Mouse (Mus musculus) hindbrain, embryonic 16.5 days (tissue): ENCODE data around the gene Capn1. TPM values are rescaled to one million over a fixed set of nuclear protein-coding genes. Genes with fewer than 3 reads are reported as not detected.

Source experiments
- ATAC-seq: fragments of 200-750 bp; cut with Nextera tagmentation; 2 replicates; pipeline ENCODE4 v1.8.0; 2017; ENCODE audit warnings: moderate TSS enrichment, moderate library complexity
- H3K27ac ChIP-seq: fragments of 300-500 bp; sonication (generic); 2 replicates; pipeline ENCODE4 v1.5.1; 2014; ENCODE audit warnings: low read depth, mild to moderate bottlenecking, control low read depth, low read length, moderate library complexity
- H3K27me3 ChIP-seq: fragments of 300-500 bp; sonication (generic); replicated peaks from 2 replicates; pipeline ENCODE4 v1.6.1; 2014; ENCODE audit warnings: low read length; ENCODE audit not compliant: control insufficient read depth, insufficient read depth
- H3K36me3 ChIP-seq: fragments of 300-500 bp; sonication (generic); 2 replicates; pipeline ENCODE4 v1.6.1; 2014; ENCODE audit warnings: mild to moderate bottlenecking, low read length, moderate library complexity, mixed read lengths; ENCODE audit not compliant: control insufficient read depth, insufficient read depth
- H3K4me1 ChIP-seq: fragments of 300-500 bp; sonication (generic); 2 replicates; pipeline ENCODE4 v1.6.1; 2014; ENCODE audit warnings: low read depth, low read length; ENCODE audit not compliant: control insufficient read depth, insufficient read depth
- H3K4me2 ChIP-seq: fragments of 300-500 bp; sonication (generic); 2 replicates; pipeline ENCODE4 v1.6.1; 2014; ENCODE audit warnings: mild to moderate bottlenecking, low read length, control low read depth, moderate library complexity
- H3K4me3 ChIP-seq: fragments of 300-500 bp; sonication (generic); 2 replicates; pipeline ENCODE4 v1.5.1; 2014; ENCODE audit warnings: mild to moderate bottlenecking, low read length, control low read depth, moderate library complexity
- H3K9ac ChIP-seq: fragments of 300-500 bp; sonication (generic); 2 replicates; pipeline ENCODE4 v1.6.1; 2014; ENCODE audit warnings: low read depth, mild to moderate bottlenecking, control low read depth, low read length, moderate library complexity
- H3K9me3 ChIP-seq: fragments of 300-500 bp; sonication (generic); 2 replicates; pipeline ENCODE4 v1.6.1; 2014; ENCODE audit warnings: mild to moderate bottlenecking, low read length, moderate library complexity; ENCODE audit not compliant: control insufficient read depth
- WGBS: fragments of 180-500 bp; shearing (Covaris S2); extraction: QIAGEN DNeasy Blood & Tissue Kit; methylation state at CpG from one replicate; pipeline ENCODE4 v1.1.7; 2014; 5-methylcytosine and 5-hydroxymethylcytosine counted together
- polyA plus RNA-seq: library from polyadenylated mRNA; unstranded; fragments of >200 nt; fragmentation: Nextera tagmentation; extraction: Ambion mirVana; gene quantifications from 2 replicates; pipeline ENCODE4 v1.2.1, GENCODE M21; 2015

Capn1 gene
- polyA plus RNA-seq, 1 experiment from 2014 or later, result 5.2 TPM

GRCm38 (mm10) chr19:6023930-6024329 is 8.2 kb upstream of the Capn1 start:
- H3K36me3 ChIP-seq, result no peaks in the 10 kb centered on the region
- WGBS, result 85% methylated on average over 7 of the region's 7 CpGs
- H3K9me3 ChIP-seq, result no peaks in the 10 kb centered on the region

GRCm38 (mm10) chr19:6023059-6023458 is 7.4 kb upstream of the Capn1 start:
- ATAC-seq, result no peak
- H3K27ac ChIP-seq, result no peak overlapping the region
- no peak overlapping the region for H3K4me2 ChIP-seq
- H3K4me1 ChIP-seq, result no peaks in the 10 kb centered on the region
- H3K9me3 ChIP-seq, result no peaks in the 10 kb centered on the region
- no peaks in the 10 kb centered on the region for H3K36me3 ChIP-seq
- 68% methylated on average over 8 of the region's 8 CpGs for WGBS
- H3K4me3 ChIP-seq, result no peak overlapping the region
- no peaks in the 10 kb centered on the region for H3K27me3 ChIP-seq
- H3K9ac ChIP-seq, result no peak overlapping the region; the same call in 1 of the 2 replicates

More at GRCm38 (mm10) chr19:6023930-6024329, 8.2 kb upstream of the Capn1 start:
- H3K27me3 ChIP-seq, result no peaks in the 10 kb centered on the region
- no peaks in the 10 kb centered on the region for H3K4me1 ChIP-seq
- no peak overlapping the region for H3K27ac ChIP-seq
- H3K4me3 ChIP-seq, result no peak overlapping the region
- no peak for ATAC-seq
- no peak overlapping the region for H3K9ac ChIP-seq
- H3K4me2 ChIP-seq, result no peak overlapping the region

GRCm38 (mm10) chr19:6020276-6020675 is 4.6 kb upstream of the Capn1 start:
- 56% methylated on average over 3 of the region's 3 CpGs for WGBS
- Histone ChIP-seq H3K4me3 (no peak overlapping the region), H3K9me3 (no peaks in the 10 kb centered on the region), H3K9ac (no peak overlapping the region), H3K4me2 (no peak overlapping the region), H3K4me1 (peaks cover 8% of the 10 kb centered on the region), H3K27me3 (0 out of 2 replicates have a peak, but pooled peaks cover 3% of the 10 kb centered on the region), H3K27ac (no peak overlapping the region), H3K36me3 (no peaks in the 10 kb centered on the region)
- ATAC-seq, result no peak

DNA sequence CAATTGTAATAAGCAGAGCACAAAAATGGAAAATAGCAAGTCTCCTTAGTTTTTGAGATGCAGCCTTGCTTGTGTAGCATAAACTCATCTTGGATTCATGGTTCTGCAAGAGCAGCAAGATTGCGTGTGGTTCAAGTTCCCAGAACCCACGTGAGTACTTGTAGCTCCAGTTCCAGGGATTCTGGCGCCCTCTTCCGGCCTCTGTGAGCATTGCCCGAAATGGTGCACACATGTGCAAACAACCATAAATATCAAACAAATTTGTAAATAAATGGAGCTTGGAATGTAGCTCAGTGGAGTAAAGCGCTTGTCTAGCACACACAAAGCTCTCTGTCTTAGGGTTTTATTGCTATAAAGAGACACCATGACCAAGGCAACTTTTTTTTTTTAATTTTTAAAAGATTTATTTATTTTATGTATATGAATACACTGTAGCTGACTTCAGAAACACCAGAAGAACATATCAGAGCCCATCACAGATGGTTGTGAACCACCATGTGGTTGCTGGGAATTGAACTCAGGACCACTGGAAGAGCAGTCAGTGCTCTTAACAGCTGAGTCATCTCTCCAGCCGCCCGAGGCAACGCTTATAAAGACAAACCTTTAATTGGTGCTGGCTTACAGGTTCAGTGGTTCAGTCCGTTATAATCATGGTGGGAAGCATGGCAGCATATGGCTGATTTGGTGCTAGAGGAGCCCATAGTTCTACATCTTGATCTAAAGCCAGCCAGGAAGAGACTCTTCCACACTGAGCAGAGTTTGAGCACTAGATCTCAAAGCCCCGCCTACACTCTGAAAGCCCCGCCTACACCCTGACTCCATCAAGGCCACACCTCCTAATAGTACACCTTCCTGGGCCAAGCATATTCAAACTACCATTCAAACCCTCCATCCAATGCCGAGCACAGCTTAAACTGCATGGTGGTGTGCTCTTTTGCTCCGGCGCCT is 2.7 kb upstream of the Capn1 start:
- peaks cover 6% of the 10 kb centered on the region; the same call in 1 of the 2 replicates for H3K27me3 ChIP-seq
- no peaks in the 10 kb centered on the region for H3K36me3 ChIP-seq
- no peak overlapping the region for H3K4me3 ChIP-seq
- H3K9me3 ChIP-seq, result no peaks in the 10 kb centered on the region
- H3K4me2 ChIP-seq, result no peak overlapping the region
- no peak for ATAC-seq
- no peak overlapping the region for H3K27ac ChIP-seq
- H3K4me1 ChIP-seq, result peaks cover 13% of the 10 kb centered on the region
- WGBS, result 33% methylated on average over 15 of the region's 15 CpGs
- H3K9ac ChIP-seq, result no peak overlapping the region

DNA sequence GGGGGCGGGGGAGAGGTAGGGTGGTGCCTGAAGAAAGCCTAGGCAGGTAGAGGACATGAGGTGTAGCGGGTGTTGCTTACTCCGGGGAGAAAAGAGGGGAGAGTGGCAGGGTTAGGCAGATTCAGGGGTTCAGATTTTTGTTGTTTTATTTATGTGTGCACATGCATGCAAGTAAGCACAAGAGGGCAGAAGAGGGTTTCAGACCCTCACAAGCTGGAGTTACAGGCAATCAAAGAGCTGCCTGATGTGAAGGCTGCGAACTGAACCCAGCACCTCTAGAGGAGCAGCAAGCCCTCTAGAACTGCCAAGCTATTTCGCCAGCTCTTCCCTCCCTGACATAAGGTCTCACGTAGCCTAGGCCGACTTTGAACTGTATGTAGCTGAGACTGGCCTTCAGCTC is 835 bp upstream of the Capn1 start:
- Histone ChIP-seq H3K4me3 (no peak overlapping the region), H3K4me2 (peak overlapping the region; percentile 78; the same call in 1 of the 2 replicates), H3K9me3 (no peaks in the 10 kb centered on the region), H3K9ac (no peak overlapping the region), H3K27me3 (peaks cover 6% of the 10 kb centered on the region; the same call in 1 of the 2 replicates), H3K27ac (no peak overlapping the region; the same call in 1 of the 2 replicates), H3K36me3 (no peaks in the 10 kb centered on the region), H3K4me1 (peaks cover 13% of the 10 kb centered on the region)
- WGBS, result 51% methylated on average over 7 of the region's 7 CpGs
- no peak; the same call in 1 of the 2 replicates for ATAC-seq

DNA sequence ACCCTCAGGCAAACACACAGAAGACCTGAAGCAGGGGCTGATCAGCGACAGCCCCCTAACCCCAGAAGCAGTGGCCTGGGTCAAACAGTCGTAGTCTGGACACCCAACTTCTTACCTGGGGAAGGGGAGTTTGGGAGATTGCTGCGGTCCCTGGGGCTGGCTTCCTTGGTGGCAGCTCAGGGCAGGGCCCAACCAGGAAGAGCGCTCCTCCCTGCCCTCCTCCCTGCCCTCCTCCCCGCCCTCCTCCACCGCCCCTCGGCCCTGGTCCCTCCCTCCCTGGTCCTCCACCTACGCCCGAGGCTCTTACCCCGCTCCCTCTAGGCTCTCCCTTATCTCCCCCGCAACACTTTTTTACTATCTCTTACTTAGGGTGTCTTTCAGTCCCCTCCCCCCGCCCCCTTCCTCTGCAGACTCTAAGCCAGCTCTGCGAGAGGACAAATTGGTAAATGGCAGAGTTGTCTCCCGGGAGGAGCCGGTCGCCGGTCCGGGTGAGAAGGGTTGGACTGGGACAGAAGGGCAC is 646 bp downstream of the Capn1 start:
- ATAC-seq, result peak; percentile 72
- peak overlapping the region; percentile 72 for H3K9ac ChIP-seq
- no peaks in the 10 kb centered on the region for H3K9me3 ChIP-seq
- peaks cover 13% of the 10 kb centered on the region for H3K4me1 ChIP-seq
- H3K4me3 ChIP-seq, result peak overlapping the region; percentile 61
- 0% methylated on average over 14 of the region's 18 CpGs for WGBS
- peaks cover 6% of the 10 kb centered on the region; the same call in 1 of the 2 replicates for H3K27me3 ChIP-seq
- H3K4me2 ChIP-seq, result peak overlapping the region; percentile 78
- no peaks in the 10 kb centered on the region for H3K36me3 ChIP-seq
- no peak overlapping the region for H3K27ac ChIP-seq

DNA sequence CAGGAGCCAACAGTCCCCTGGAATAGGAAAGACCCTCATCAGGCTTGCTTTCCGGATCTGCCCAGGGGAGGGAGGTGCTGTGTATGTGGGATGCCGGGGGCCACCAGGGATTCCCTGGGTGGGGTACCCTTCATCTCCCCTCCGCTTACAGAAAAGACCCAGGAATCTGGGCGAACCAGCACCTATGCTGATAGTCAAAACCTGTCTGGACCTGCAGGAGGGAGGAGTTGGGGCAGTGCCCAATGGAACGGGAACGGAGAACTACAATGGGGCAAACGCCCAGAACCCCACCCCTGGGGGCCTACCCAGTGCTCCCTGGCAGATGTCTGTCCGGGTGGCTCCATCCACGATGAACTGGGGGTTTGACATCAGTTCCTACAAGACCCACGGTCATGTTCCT is 2.0 kb downstream of the Capn1 start:
- Histone ChIP-seq H3K36me3 (no peaks in the 10 kb centered on the region), H3K27me3 (peaks cover 6% of the 10 kb centered on the region; the same call in 1 of the 2 replicates), H3K4me3 (no peak overlapping the region), H3K27ac (no peak overlapping the region), H3K9me3 (no peaks in the 10 kb centered on the region), H3K9ac (no peak overlapping the region), H3K4me2 (no peak overlapping the region), H3K4me1 (peaks cover 13% of the 10 kb centered on the region)
- WGBS, result 87% methylated on average over 10 of the region's 10 CpGs
- no peak for ATAC-seq

- no peak overlapping the region for H3K4me3 ChIP-seq
- no peak overlapping the region for H3K4me2 ChIP-seq
- H3K9ac ChIP-seq, result no peak overlapping the region
- WGBS, result 74% methylated on average over 8 of the region's 8 CpGs
- no peak overlapping the region for H3K27ac ChIP-seq
- no peak for ATAC-seq
- H3K27me3 ChIP-seq, result no peaks in the 10 kb centered on the region; the same call in 1 of the 2 replicates
- no peaks in the 10 kb centered on the region for H3K4me1 ChIP-seq
- H3K36me3 ChIP-seq, result peaks cover 3% of the 10 kb centered on the region; the same call in 1 of the 2 replicates
- no peaks in the 10 kb centered on the region for H3K9me3 ChIP-seq
These were observed 6.6 kb downstream of the Capn1 start for GRCm38 (mm10) chr19:6009137-6009536.

DNA sequence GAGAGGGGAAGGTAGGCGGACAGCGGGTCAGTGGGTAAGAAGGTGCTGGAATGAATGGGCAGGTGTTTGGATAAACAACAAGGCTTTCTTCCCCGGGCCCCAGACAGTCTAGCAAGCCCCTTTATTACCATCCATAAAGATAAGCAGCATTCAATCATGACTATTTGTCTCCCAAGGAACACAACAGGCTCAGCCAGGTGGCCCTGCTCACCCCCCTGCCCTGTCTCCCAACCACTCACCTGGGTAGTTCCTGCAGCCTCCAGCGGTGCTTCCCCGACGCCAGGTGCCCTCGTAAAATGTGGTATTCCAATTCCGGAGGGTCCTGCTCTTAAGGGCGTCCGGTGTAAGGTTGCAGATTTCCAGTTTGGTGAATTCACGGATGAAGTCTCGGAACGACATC is 8.7 kb downstream of the Capn1 start:
- H3K4me3 ChIP-seq, result no peak overlapping the region
- WGBS, result 90% methylated on average over 13 of the region's 13 CpGs
- H3K36me3 ChIP-seq, result peaks cover 3% of the 10 kb centered on the region; the same call in 1 of the 2 replicates
- H3K4me1 ChIP-seq, result no peaks in the 10 kb centered on the region
- H3K9ac ChIP-seq, result no peak overlapping the region
- no peaks in the 10 kb centered on the region for H3K27me3 ChIP-seq
- no peak overlapping the region for H3K27ac ChIP-seq
- no peak overlapping the region for H3K4me2 ChIP-seq
- no peaks in the 10 kb centered on the region for H3K9me3 ChIP-seq
- no peak for ATAC-seq
